ENCODE assay signal across 8 mouse cellular contexts in the genomic region with DNA sequence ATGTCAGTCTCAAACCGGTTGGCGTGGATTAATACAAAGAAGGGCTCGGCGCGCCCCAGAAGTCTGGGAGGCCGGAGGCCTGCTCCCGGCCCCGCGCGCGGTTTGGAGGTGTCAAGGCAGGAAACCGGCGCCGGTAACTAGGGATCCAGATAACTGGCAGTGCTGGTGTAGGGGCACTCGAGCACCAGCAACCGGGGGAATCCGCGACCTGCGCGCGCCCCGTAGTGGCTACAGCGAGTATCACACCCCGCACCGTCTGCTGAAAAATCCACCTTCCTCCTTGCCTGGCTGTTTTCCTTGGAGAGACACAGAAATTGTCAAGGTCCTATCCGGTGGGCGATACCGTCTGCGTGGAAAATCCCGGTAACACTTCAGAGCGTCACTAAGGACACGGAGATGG. TPM values are rescaled to one million over a fixed set of nuclear protein-coding genes. Genes with fewer than 3 reads are reported as not detected.
DNase-seq lines count a peak whose midpoint lies in the region; ATAC-seq and TF ChIP-seq lines count a peak whose summit lies in the region.

No protein-coding gene starts in this region.

- under 1% methylated on average over 32 of the region's 32 CpGs for WGBS in forebrain, embryonic 12.5 days
- whole genome bisulfite sequencing in liver, embryonic 14.5 days (ENCODE audit: insufficient replicate concordance): under 1% methylated on average over 32 of the region's 32 CpGs
- WGBS in neural tube, embryonic 11.5 days: 1% methylated on average over 32 of the region's 32 CpGs
- WGBS in stomach, postnatal 0 days: 0% methylated on average over 32 of the region's 32 CpGs

- H3K79me2 ChIP-seq in CH12.LX (replicated peaks; ENCODE audit: control insufficient read depth, extremely low read depth, insufficient read depth, poor library complexity, severe bottlenecking): no peaks in the 10 kb centered on the region

- peak overlapping the region; percentile 78 for H3K4me2 ChIP-seq in CH12.LX (ENCODE audit: insufficient read depth, low read depth, poor library complexity, severe bottlenecking)
- H3K4me2 ChIP-seq in forebrain, embryonic 12.5 days: peak overlapping the region; percentile 30
- H3K4me2 ChIP-seq in liver, embryonic 14.5 days (ENCODE audit: low read depth): peak overlapping the region; percentile 13; the same call in 1 of the 2 replicates
- H3K4me2 ChIP-seq in neural tube, embryonic 11.5 days (ENCODE audit: low read depth): no peak overlapping the region
- peak overlapping the region; percentile 31 for H3K4me2 ChIP-seq in stomach, postnatal 0 days (replicated peaks; ENCODE audit: low read depth)

- no peak overlapping the region for H3K4me3 ChIP-seq in CH12.LX (replicated peaks in 1 of 3; ENCODE audit: low read depth in 2 of 3, low read length in 2 of 3, poor library complexity in 1 of 3)
- no peak overlapping the region; the same call in 1 of the 2 replicates for H3K4me3 ChIP-seq in forebrain, embryonic 12.5 days (replicated peaks)
- no peak overlapping the region for H3K4me3 ChIP-seq in liver, embryonic 14.5 days (ENCODE audit: insufficient read depth in 1 of 2, low read depth in 2 of 2, low read length in 2 of 2)
- peak overlapping the region; percentile 10; the same call in 1 of the 2 replicates for H3K4me3 ChIP-seq in neural tube, embryonic 11.5 days (ENCODE audit: low read depth, low read length)
- H3K4me3 ChIP-seq in stomach, postnatal 0 days (ENCODE audit: low read depth, low read length): no peak overlapping the region

- intact Hi-C loops in heart, postnatal 10 days (cut with DNase I): loop anchor here (2.0 to 5.0 kb wide), 2 partner anchors 97 to 141 kb away; a partner anchor contains a TSS

- H3K4me1 ChIP-seq in CH12.LX (ENCODE audit: control insufficient read depth in 1 of 2, insufficient read depth in 2 of 2): peaks cover 5 to 39% of the 10 kb centered on the region in 2 experiments; a peak in 2 of 4 replicates
- H3K4me1 ChIP-seq in forebrain, embryonic 12.5 days: peaks cover 50% of the 10 kb centered on the region
- H3K4me1 ChIP-seq in liver, embryonic 14.5 days (replicated peaks; ENCODE audit: control insufficient read depth in 2 of 2, insufficient read depth in 2 of 2, low read length in 1 of 2): no peaks in the 10 kb centered on the region; a peak in 1 of 4 replicates
- H3K4me1 ChIP-seq in neural tube, embryonic 11.5 days (ENCODE audit: control insufficient read depth, insufficient read depth, low read length): peaks cover 32% of the 10 kb centered on the region
- H3K4me1 ChIP-seq in stomach, postnatal 0 days (replicated peaks; ENCODE audit: control insufficient read depth, insufficient read depth): peaks cover 2% of the 10 kb centered on the region; the same call in 1 of the 2 replicates

- in situ Hi-C loops in CH12.LX (cut with MboI; ENCODE audit: low pct_ligation_motif_present, low pct_unique_long_range_greater_than_20kb, low sequenced_read_pairs): loop anchor here (5.0 kb wide), 1 partner anchor 82 kb away; no protein-coding TSS in a partner anchor

- no peaks in the 10 kb centered on the region for H3K36me3 ChIP-seq in CH12.LX (replicated peaks in 1 of 2; ENCODE audit: control insufficient read depth in 1 of 2, insufficient read depth in 1 of 2, low read length in 1 of 2)
- H3K36me3 ChIP-seq in forebrain, embryonic 12.5 days (replicated peaks): no peaks in the 10 kb centered on the region
- no peaks in the 10 kb centered on the region for H3K36me3 ChIP-seq in liver, embryonic 14.5 days (replicated peaks; ENCODE audit: control insufficient read depth, insufficient read depth, low read depth)
- H3K36me3 ChIP-seq in neural tube, embryonic 11.5 days (ENCODE audit: control insufficient read depth, insufficient read depth, low read length): no peaks in the 10 kb centered on the region
- no peaks in the 10 kb centered on the region for H3K36me3 ChIP-seq in stomach, postnatal 0 days (ENCODE audit: control insufficient read depth, insufficient read depth, low read length)

- peak; percentile 64 to 90 for TF ChIP-seq CTCF in CH12.LX (conservative IDR thresholded peaks at IDR 0.05 in 1 of 2, IDR thresholded peaks at IDR 0.05 in 1 of 2; ENCODE audit: low read depth in 2 of 2, low read length in 2 of 2)
- TF ChIP-seq CTCF in liver, embryonic 14.5 days (IDR thresholded peaks at IDR 0.05; ENCODE audit: low read depth): peak; percentile 89
- peak; percentile 86 for TF ChIP-seq CTCF in stomach, postnatal 0 days (IDR thresholded peaks at IDR 0.05; ENCODE audit: low read depth)

- H3K27me3 ChIP-seq in CH12.LX (replicated peaks): peaks cover 83% of the 10 kb centered on the region
- peaks cover 100% of the 10 kb centered on the region for H3K27me3 ChIP-seq in forebrain, embryonic 12.5 days
- peaks cover 99% of the 10 kb centered on the region for H3K27me3 ChIP-seq in liver, embryonic 14.5 days (ENCODE audit: control insufficient read depth, insufficient read depth, low read length)
- H3K27me3 ChIP-seq in neural tube, embryonic 11.5 days (ENCODE audit: control insufficient read depth, insufficient read depth, low read length): peaks cover 96% of the 10 kb centered on the region
- peaks cover 24% of the 10 kb centered on the region for H3K27me3 ChIP-seq in stomach, postnatal 0 days (ENCODE audit: control insufficient read depth, insufficient read depth, low read length)

- dilution Hi-C loops in CH12.LX (cut with MboI; ENCODE audit: extremely low pct_ligation_motif_present, extremely low pct_unique_long_range_greater_than_20kb, low sequenced_read_pairs): no loop called here

- no peak for TF ChIP-seq EP300 in CH12.LX (IDR thresholded peaks at IDR 0.05; ENCODE audit: low read length)
- TF ChIP-seq EP300 in liver, embryonic 14.5 days (IDR thresholded peaks at IDR 0.05; ENCODE audit: low read depth): no peak
- no peak for TF ChIP-seq EP300 in stomach, postnatal 0 days (optimal IDR thresholded peaks at IDR 0.05)

- peak; percentile 87 for TF ChIP-seq RAD21 in CH12.LX (IDR thresholded peaks at IDR 0.05; ENCODE audit: low read depth, low read length)

- peak; percentile 69 for DNase-seq in CH12.LX (ENCODE audit: extremely low read depth)
- DNase-seq in c-Kit-positive CD71-positive TER-119-negative erythroid progenitor cells, embryonic 14.5 days (ENCODE audit: low read depth): peak; percentile 58
- peak; percentile 89 to 92 for DNase-seq in heart, postnatal 10 days
- DNase-seq in kidney, postnatal 36 days: peak; percentile 83 to 92
- DNase-seq in liver, embryonic 14.5 days (ENCODE audit: low read depth in 3 of 3, low spot score in 3 of 3): peak in 1 of 3 experiments; percentile 54
- peak; percentile 88 for DNase-seq in neural tube, embryonic 11.5 days (ENCODE audit: low spot score)
- DNase-seq in stomach, postnatal 0 days (ENCODE audit: low spot score): peak; percentile 87

- no peak overlapping the region for H3K9ac ChIP-seq in CH12.LX (ENCODE audit: insufficient read depth, low read depth)
- H3K9ac ChIP-seq in forebrain, embryonic 12.5 days: no peak overlapping the region
- no peak overlapping the region for H3K9ac ChIP-seq in liver, embryonic 14.5 days (replicated peaks)
- H3K9ac ChIP-seq in neural tube, embryonic 11.5 days (ENCODE audit: low read length): no peak overlapping the region; the same call in 1 of the 2 replicates
- no peak overlapping the region for H3K9ac ChIP-seq in stomach, postnatal 0 days (ENCODE audit: low read length)

- no peak for TF ChIP-seq POLR2A in CH12.LX (IDR thresholded peaks at IDR 0.05; ENCODE audit: low read depth, low read length)

- ATAC-seq in forebrain, embryonic 12.5 days (ENCODE audit: low FRiP score): no peak
- peak; percentile 21; the same call in 1 of the 2 replicates for ATAC-seq in liver, embryonic 14.5 days (ENCODE audit: insufficient read depth)
- ATAC-seq in neural tube, embryonic 11.5 days (ENCODE audit: insufficient read depth, low FRiP score, low TSS enrichment): no peak
- no peak; the same call in 1 of the 2 replicates for ATAC-seq in stomach, postnatal 0 days (ENCODE audit: low FRiP score, low TSS enrichment)

- peaks cover 16% of the 10 kb centered on the region for H3K9me3 ChIP-seq in CH12.LX (replicated peaks; ENCODE audit: low read length)
- no peaks in the 10 kb centered on the region for H3K9me3 ChIP-seq in forebrain, embryonic 12.5 days
- H3K9me3 ChIP-seq in liver, embryonic 14.5 days (ENCODE audit: control insufficient read depth, low read length): no peaks in the 10 kb centered on the region
- H3K9me3 ChIP-seq in neural tube, embryonic 11.5 days (ENCODE audit: control insufficient read depth, low read length): no peaks in the 10 kb centered on the region
- no peaks in the 10 kb centered on the region for H3K9me3 ChIP-seq in stomach, postnatal 0 days (ENCODE audit: control insufficient read depth, low read length)

- H3K27ac ChIP-seq in CH12.LX (ENCODE audit: insufficient read depth, low read depth): no peak overlapping the region
- H3K27ac ChIP-seq in forebrain, embryonic 12.5 days: no peak overlapping the region
- H3K27ac ChIP-seq in liver, embryonic 14.5 days: no peak overlapping the region
- no peak overlapping the region for H3K27ac ChIP-seq in neural tube, embryonic 11.5 days (ENCODE audit: low read depth, low read length)
- no peak overlapping the region for H3K27ac ChIP-seq in stomach, postnatal 0 days (replicated peaks)

RNA-seq across cellular contexts. Expression of a gene that starts 5.2 kb away (rescaled TPM):
- total RNA-seq in CH12.LX (2012; rRNA removed) (0.04 TPM in 1 of 2 replicates, not detected in the other), CH12.LX (2014; rRNA removed) (not detected in 2 replicates)
- polyA plus RNA-seq in CH12.LX (2012; ENCODE audit: insufficient read length, low read depth): 0.08 TPM in 1 of 2 replicates, not detected in the other
- polyA plus RNA-seq in forebrain, embryonic 12.5 days (2016; fragmentation: Nextera tagmentation; extraction: Ambion mirVana): 0.22 TPM in 1 of 2 replicates, not detected in the other
- under 1 TPM; 0.10 to 0.32 TPM for total RNA-seq in heart, postnatal 10 days (2021)
- 0.03 and 0.04 TPM in 2 replicates for polyA plus RNA-seq in liver, embryonic 14.5 days (2012; rRNA removed)
- polyA plus RNA-seq in liver, embryonic 14.5 days (2014; fragmentation: Nextera tagmentation; extraction: Ambion mirVana): not detected in 2 replicates
- polyA plus RNA-seq in neural tube, embryonic 11.5 days (2014; fragmentation: Nextera tagmentation; extraction: Ambion mirVana): 0.48 and 0.78 TPM in 2 replicates
- polyA plus RNA-seq in stomach, postnatal 0 days (2015; fragmentation: Nextera tagmentation; extraction: Ambion mirVana): 0.02 TPM in 1 of 2 replicates, not detected in the other

RNA-seq across cellular contexts. Expression of a gene that starts 14.4 kb away (rescaled TPM):
- total RNA-seq in CH12.LX (2012; rRNA removed) (not detected in 2 replicates), CH12.LX (2014; rRNA removed) (not detected in 2 replicates)
- polyA plus RNA-seq in CH12.LX (2012; ENCODE audit: insufficient read length, low read depth): not detected in 2 replicates
- polyA plus RNA-seq in forebrain, embryonic 12.5 days (2016; fragmentation: Nextera tagmentation; extraction: Ambion mirVana): 0.18 and 0.61 TPM in 2 replicates
- total RNA-seq in heart, postnatal 10 days (2021): not detected
- not detected in 2 replicates for polyA plus RNA-seq in liver, embryonic 14.5 days (2012; rRNA removed)
- not detected in 2 replicates for polyA plus RNA-seq in liver, embryonic 14.5 days (2014; fragmentation: Nextera tagmentation; extraction: Ambion mirVana)
- 11.8 and 12.9 TPM in 2 replicates for polyA plus RNA-seq in neural tube, embryonic 11.5 days (2014; fragmentation: Nextera tagmentation; extraction: Ambion mirVana)
- polyA plus RNA-seq in stomach, postnatal 0 days (2015; fragmentation: Nextera tagmentation; extraction: Ambion mirVana): not detected in 2 replicates

RNA-seq across cellular contexts. Expression of a gene that starts 26.1 kb away (rescaled TPM):
- 19.1 and 25.4 TPM in 2 replicates for total RNA-seq in CH12.LX (2012; rRNA removed)
- total RNA-seq in CH12.LX (2014; rRNA removed): 61.6 and 64.4 TPM in 2 replicates
- 56.2 and 58.0 TPM in 2 replicates for polyA plus RNA-seq in CH12.LX (2012; ENCODE audit: insufficient read length, low read depth)
- 0.18 and 0.24 TPM in 2 replicates for polyA plus RNA-seq in forebrain, embryonic 12.5 days (2016; fragmentation: Nextera tagmentation; extraction: Ambion mirVana)
- total RNA-seq in heart, postnatal 10 days (2021): under 1 TPM; 0.43 to 0.67 TPM
- 0.03 TPM in 2 replicates for polyA plus RNA-seq in liver, embryonic 14.5 days (2012; rRNA removed)
- polyA plus RNA-seq in liver, embryonic 14.5 days (2014; fragmentation: Nextera tagmentation; extraction: Ambion mirVana): not detected in 2 replicates
- polyA plus RNA-seq in neural tube, embryonic 11.5 days (2014; fragmentation: Nextera tagmentation; extraction: Ambion mirVana): 0.51 and 0.95 TPM in 2 replicates
- polyA plus RNA-seq in stomach, postnatal 0 days (2015; fragmentation: Nextera tagmentation; extraction: Ambion mirVana): 0.11 TPM in 1 of 2 replicates, not detected in the other

RNA-seq across cellular contexts. Expression of a gene that starts 27.3 kb away (rescaled TPM):
- total RNA-seq in CH12.LX (2012; rRNA removed): 49.4 and 63.2 TPM in 2 replicates
- total RNA-seq in CH12.LX (2014; rRNA removed): 87.5 and 89.4 TPM in 2 replicates
- polyA plus RNA-seq in CH12.LX (2012; ENCODE audit: insufficient read length, low read depth): 66.1 and 73.2 TPM in 2 replicates
- 85.2 and 89.4 TPM in 2 replicates for polyA plus RNA-seq in forebrain, embryonic 12.5 days (2016; fragmentation: Nextera tagmentation; extraction: Ambion mirVana)
- total RNA-seq in heart, postnatal 10 days (2021): 10 to 100 TPM; 93.7 to 94.3 TPM
- polyA plus RNA-seq in liver, embryonic 14.5 days (2012; rRNA removed): 77.4 and 83.3 TPM in 2 replicates
- polyA plus RNA-seq in liver, embryonic 14.5 days (2014; fragmentation: Nextera tagmentation; extraction: Ambion mirVana): 78.3 and 85.3 TPM in 2 replicates
- 73.1 and 74.0 TPM in 2 replicates for polyA plus RNA-seq in neural tube, embryonic 11.5 days (2014; fragmentation: Nextera tagmentation; extraction: Ambion mirVana)
- 56.2 TPM in 2 replicates for polyA plus RNA-seq in stomach, postnatal 0 days (2015; fragmentation: Nextera tagmentation; extraction: Ambion mirVana)

RNA-seq across cellular contexts. Expression of a gene that starts 41.0 kb away (rescaled TPM):
- total RNA-seq in CH12.LX (2012; rRNA removed): 32.5 and 33.8 TPM in 2 replicates
- 33.9 and 41.0 TPM in 2 replicates for total RNA-seq in CH12.LX (2014; rRNA removed)
- 158 and 182 TPM in 2 replicates for polyA plus RNA-seq in CH12.LX (2012; ENCODE audit: insufficient read length, low read depth)
- polyA plus RNA-seq in forebrain, embryonic 12.5 days (2016; fragmentation: Nextera tagmentation; extraction: Ambion mirVana): 58.2 and 58.3 TPM in 2 replicates
- total RNA-seq in heart, postnatal 10 days (2021): 10 to 100 TPM; 36.3 to 40.1 TPM
- polyA plus RNA-seq in liver, embryonic 14.5 days (2012; rRNA removed): 16.4 and 18.1 TPM in 2 replicates
- 6.6 and 7.9 TPM in 2 replicates for polyA plus RNA-seq in liver, embryonic 14.5 days (2014; fragmentation: Nextera tagmentation; extraction: Ambion mirVana)
- 42.0 and 44.0 TPM in 2 replicates for polyA plus RNA-seq in neural tube, embryonic 11.5 days (2014; fragmentation: Nextera tagmentation; extraction: Ambion mirVana)
- polyA plus RNA-seq in stomach, postnatal 0 days (2015; fragmentation: Nextera tagmentation; extraction: Ambion mirVana): 29.5 and 33.1 TPM in 2 replicates

Comparison
In these comparisons a context has a peak if more than half of its experiments do, and no peak if none do; other contexts are left out.
1. RNA of a gene that starts 26.1 kb away (polyA plus RNA-seq): 56.2 to 58.0 TPM in CH12.LX; 0.51 to 0.95 TPM in neural tube, embryonic 11.5 days, 0.18 to 0.24 TPM in forebrain, embryonic 12.5 days, 0.11 TPM in stomach, postnatal 0 days and 0.03 TPM in liver, embryonic 14.5 days; every median in the first group is over 10 times any median in the second.
2. Peak in every context shown above with its lines, with median percentiles within 50 percentile points of each other: CTCF ChIP-seq.